Mouse (Mus musculus) kidney, postnatal 0 days (tissue): ENCODE results near the gene Tmem150c. TPM values are rescaled to one million over a fixed set of nuclear protein-coding genes. Genes with fewer than 3 reads are reported as not detected.
A peak's percentile ranks its signal among the peaks of the same experiment; 100 is the strongest.

ENCODE experiments used
- ATAC-seq: fragments of 200-750 bp; cut with Nextera tagmentation; replicated peaks from 2 replicates; pipeline ENCODE4 v1.8.0; 2017; ENCODE audit warnings: low read depth, moderate number of reproducible peaks, moderate TSS enrichment, moderate library complexity; ENCODE audit not compliant: low FRiP score
- DNase-seq: peaks from one replicate; pipeline ENCODE4 v3.0.0-alpha.2; 2016; ENCODE audit warnings: low spot score
- H3K27ac ChIP-seq: fragments of 300-500 bp; sonication (generic); 2 replicates; pipeline ENCODE4 v1.5.1; 2014; ENCODE audit warnings: mild to moderate bottlenecking
- H3K27me3 ChIP-seq: fragments of 300-500 bp; sonication (generic); 2 replicates; pipeline ENCODE4 v1.6.1; 2014; ENCODE audit warnings: low read length, mixed read lengths; ENCODE audit not compliant: insufficient read depth
- H3K36me3 ChIP-seq: fragments of 300-500 bp; sonication (generic); 2 replicates; pipeline ENCODE4 v1.6.1; 2014; ENCODE audit warnings: low read length, mixed read lengths; ENCODE audit not compliant: insufficient read depth
- H3K4me1 ChIP-seq: fragments of 300-500 bp; sonication (generic); replicated peaks from 2 replicates; pipeline ENCODE4 v1.6.1; 2014; ENCODE audit warnings: antibody characterized with exemption, low read length, mixed read lengths; ENCODE audit not compliant: insufficient read depth
- H3K4me2 ChIP-seq: fragments of 300-500 bp; sonication (generic); 2 replicates; pipeline ENCODE4 v1.6.1; 2014; ENCODE audit warnings: mild to moderate bottlenecking, low read length, moderate library complexity, mixed read lengths
- H3K4me3 ChIP-seq: fragments of 300-500 bp; sonication (generic); replicated peaks from 2 replicates; pipeline ENCODE4 v1.5.1; 2014; ENCODE audit warnings: low read depth, low read length
- H3K9ac ChIP-seq: fragments of 300-500 bp; sonication (generic); 2 replicates; pipeline ENCODE4 v1.6.1; 2014; ENCODE audit warnings: low read depth, low read length
- H3K9me3 ChIP-seq: fragments of 300-500 bp; sonication (generic); replicated peaks from 2 replicates; pipeline ENCODE4 v1.6.1; 2016; ENCODE audit warnings: low read length, inconsistent platforms, mixed read lengths
- CTCF ChIP-seq: IDR thresholded peaks from 2 replicates; pipeline ENCODE4 v1.5.1; 2016; ENCODE audit warnings: antibody characterized with exemption, low read depth, mild to moderate bottlenecking, moderate library complexity
- WGBS: fragments of 180-500 bp; shearing (Covaris S2); extraction: QIAGEN DNeasy Blood & Tissue Kit; methylation state at CpG from one replicate; pipeline ENCODE4 v1.1.7; 2014; 5-methylcytosine and 5-hydroxymethylcytosine counted together
- polyA plus RNA-seq: library from polyadenylated mRNA; unstranded; fragments of >200 nt; fragmentation: Nextera tagmentation; extraction: Ambion mirVana; gene quantifications from 2 replicates; pipeline ENCODE4 v1.2.1, GENCODE M21; 2015

The Tmem150c gene
- polyA plus RNA-seq, 1 experiment from 2014 or later: 26.3 TPM

DNA sequence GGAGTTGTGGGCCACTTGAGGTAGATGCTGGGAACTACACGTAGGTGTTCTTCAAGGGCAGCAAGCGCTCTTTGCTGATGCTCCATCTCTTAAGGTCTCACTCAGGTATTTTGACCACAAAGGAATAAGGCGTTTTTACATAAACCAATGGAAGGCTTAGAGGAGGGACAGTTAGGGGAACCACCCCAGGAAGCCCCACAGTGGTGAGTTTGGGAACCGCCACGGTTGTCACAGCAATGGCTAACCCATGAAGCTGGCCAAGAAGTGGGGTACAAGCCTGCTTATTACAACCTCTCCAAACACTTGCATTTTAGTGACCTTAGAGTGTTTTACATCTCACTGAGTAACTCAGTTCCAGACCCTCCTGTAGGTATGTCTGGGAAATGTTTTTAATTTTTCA is 88.1 kb downstream of the Tmem150c start:
- no peak overlapping the region for H3K4me3 ChIP-seq
- no peaks in the 10 kb centered on the region for H3K27me3 ChIP-seq
- ATAC-seq: no peak
- WGBS: 93% methylated on average over 5 of the region's 5 CpGs
- no peaks in the 10 kb centered on the region for H3K9me3 ChIP-seq
- no peak overlapping the region for H3K4me2 ChIP-seq
- no peaks in the 10 kb centered on the region for H3K4me1 ChIP-seq
- H3K9ac ChIP-seq: no peak overlapping the region
- DNase-seq: no peak
- H3K36me3 ChIP-seq: no peaks in the 10 kb centered on the region
- H3K27ac ChIP-seq: no peak overlapping the region
- no peak for TF ChIP-seq CTCF

DNA sequence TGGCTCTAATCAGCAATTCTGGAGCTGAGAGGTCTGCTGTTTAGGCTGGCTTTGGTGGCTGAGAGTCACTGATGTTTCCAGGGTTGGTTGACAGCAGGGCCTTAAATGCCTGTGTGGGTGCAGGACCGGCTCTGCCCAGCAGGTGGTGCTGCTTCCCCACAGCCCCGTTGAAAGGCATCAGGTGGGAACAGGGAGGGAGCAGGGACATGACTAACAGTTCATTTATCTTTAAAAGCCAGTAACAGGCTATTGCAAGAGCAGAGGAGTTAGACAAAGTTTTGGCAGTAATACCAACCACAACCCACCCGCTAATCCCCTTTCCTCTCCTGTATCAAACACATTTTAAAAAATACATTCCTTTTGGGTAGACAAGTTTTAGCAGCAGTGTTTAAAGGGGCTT is 89.4 kb downstream of the Tmem150c start:
- H3K9me3 ChIP-seq: no peaks in the 10 kb centered on the region
- no peak overlapping the region for H3K4me2 ChIP-seq
- no peak overlapping the region for H3K4me3 ChIP-seq
- DNase-seq (peak; percentile 89), ATAC-seq (0 out of 2 replicates have a peak, but pooled peaks have one; percentile 34)
- peaks cover 2% of the 10 kb centered on the region; the same call in 1 of the 2 replicates for H3K36me3 ChIP-seq
- WGBS: 29% methylated on average over 3 of the region's 3 CpGs
- no peaks in the 10 kb centered on the region for H3K27me3 ChIP-seq
- H3K4me1 ChIP-seq: no peaks in the 10 kb centered on the region
- H3K27ac ChIP-seq: no peak overlapping the region
- TF ChIP-seq CTCF: peak; percentile 99
- H3K9ac ChIP-seq: no peak overlapping the region

GRCm38 (mm10) chr5:100069526-100069925 is 90.1 kb downstream of the Tmem150c start:
- ATAC-seq (no peak), DNase-seq (no peak)
- TF ChIP-seq CTCF: no peak
- Histone ChIP-seq H3K9ac (no peak overlapping the region), H3K4me1 (no peaks in the 10 kb centered on the region), H3K27me3 (no peaks in the 10 kb centered on the region), H3K9me3 (no peaks in the 10 kb centered on the region), H3K36me3 (peaks cover 3% of the 10 kb centered on the region; the same call in 1 of the 2 replicates), H3K4me2 (no peak overlapping the region), H3K27ac (no peak overlapping the region), H3K4me3 (no peak overlapping the region)
- WGBS: 91% methylated on average over 2 of the region's 2 CpGs

DNA sequence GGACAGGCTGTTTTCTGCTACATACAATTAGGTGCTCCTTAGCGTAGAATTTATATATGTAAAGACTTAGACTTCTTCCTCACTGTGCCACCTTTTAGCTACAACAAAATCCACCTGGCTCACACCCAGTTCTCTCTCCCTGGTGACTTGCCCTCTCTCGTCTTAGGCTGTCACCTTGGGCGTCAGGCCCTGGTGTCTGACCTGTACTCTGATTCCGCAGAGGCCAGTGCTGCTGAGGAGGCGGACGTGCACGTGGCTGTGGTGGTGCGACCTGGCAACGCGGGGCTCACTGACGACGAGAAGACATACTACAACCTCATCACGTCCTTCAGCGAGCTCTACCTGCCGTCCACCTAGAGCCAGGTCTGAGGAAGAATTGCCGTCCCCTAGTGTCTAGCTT is 92.0 kb downstream of the Tmem150c start:
- Histone ChIP-seq H3K27me3 (no peaks in the 10 kb centered on the region), H3K9ac (no peak overlapping the region), H3K4me3 (no peak overlapping the region), H3K9me3 (no peaks in the 10 kb centered on the region), H3K4me2 (no peak overlapping the region), H3K27ac (no peak overlapping the region), H3K36me3 (peaks cover 17% of the 10 kb centered on the region), H3K4me1 (no peaks in the 10 kb centered on the region)
- no peak for TF ChIP-seq CTCF
- no peak for DNase-seq
- WGBS: 90% methylated on average over 16 of the region's 16 CpGs
- ATAC-seq: no peak

GRCm38 (mm10) chr5:100060876-100061275 is 98.7 kb downstream of the Tmem150c start:
- H3K9ac ChIP-seq: no peak overlapping the region
- H3K27ac ChIP-seq: no peak overlapping the region
- WGBS: 96% methylated on average over 14 of the region's 14 CpGs
- H3K9me3 ChIP-seq: no peaks in the 10 kb centered on the region
- ATAC-seq (no peak), DNase-seq (no peak)
- TF ChIP-seq CTCF: no peak
- no peak overlapping the region for H3K4me3 ChIP-seq
- no peaks in the 10 kb centered on the region for H3K4me1 ChIP-seq
- no peak overlapping the region for H3K4me2 ChIP-seq
- peaks cover 46% of the 10 kb centered on the region for H3K36me3 ChIP-seq
- no peaks in the 10 kb centered on the region for H3K27me3 ChIP-seq

GRCm38 (mm10) chr5:100059326-100059725 is 100.3 kb downstream of the Tmem150c start:
- no peaks in the 10 kb centered on the region for H3K9me3 ChIP-seq
- H3K4me1 ChIP-seq: no peaks in the 10 kb centered on the region
- H3K27me3 ChIP-seq: no peaks in the 10 kb centered on the region
- WGBS: 45% methylated on average over 6 of the region's 6 CpGs
- ATAC-seq (no peak), DNase-seq (no peak)
- peaks cover 42% of the 10 kb centered on the region for H3K36me3 ChIP-seq
- no peak for TF ChIP-seq CTCF
- no peak overlapping the region for H3K27ac ChIP-seq
- no peak overlapping the region for H3K9ac ChIP-seq
- H3K4me2 ChIP-seq: no peak overlapping the region
- H3K4me3 ChIP-seq: no peak overlapping the region

GRCm38 (mm10) chr5:100058729-100059128 is 100.9 kb downstream of the Tmem150c start:
- 61% methylated on average over 6 of the region's 6 CpGs for WGBS

More at GRCm38 (mm10) chr5:100058729-100059128, 100.9 kb downstream of the Tmem150c start:
- no peaks in the 10 kb centered on the region for H3K4me1 ChIP-seq
- DNase-seq (no peak), ATAC-seq (no peak)
- no peaks in the 10 kb centered on the region for H3K9me3 ChIP-seq
- H3K4me2 ChIP-seq: no peak overlapping the region
- TF ChIP-seq CTCF: no peak
- no peak overlapping the region for H3K27ac ChIP-seq
- peaks cover 36% of the 10 kb centered on the region for H3K36me3 ChIP-seq
- no peak overlapping the region for H3K4me3 ChIP-seq
- H3K9ac ChIP-seq: no peak overlapping the region
- no peaks in the 10 kb centered on the region for H3K27me3 ChIP-seq
